ENCODE assay signal across 16 mouse cellular contexts in the genomic region with DNA sequence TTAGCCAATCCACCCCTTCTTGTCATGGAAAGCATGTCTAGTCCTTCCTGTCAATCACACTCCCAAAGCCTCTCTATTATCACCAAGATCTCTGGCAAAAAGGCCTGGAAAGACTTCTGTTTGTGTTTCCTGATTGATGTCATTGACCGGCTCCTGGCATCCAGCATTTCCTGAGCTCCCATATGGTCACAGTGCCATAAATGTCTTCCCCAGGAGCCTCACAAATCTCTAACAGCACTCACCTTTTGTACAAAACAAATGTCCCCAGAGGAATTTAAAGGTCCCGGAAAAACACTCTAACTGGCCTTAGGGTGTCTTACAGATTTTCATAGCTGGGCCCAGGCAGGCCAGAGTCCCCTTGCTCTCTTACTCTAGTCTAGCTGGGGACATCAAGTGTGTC.
DNase-seq lines count a peak whose midpoint lies in the region; TF ChIP-seq lines count a peak whose summit lies in the region.
"Had no signal": no experiment of that assay in that cellular context is flagged by ENCODE, and none has a peak within 500 bp of the region (broad histone marks: within the 10 kb centered on the region; RNA-seq: fewer than 3 reads in every experiment).

No protein-coding gene starts in this region.

- H3K4me1 ChIP-seq in kidney, adult 2 months (ENCODE audit: control insufficient read depth, insufficient read depth, low read length), result no peaks in the 10 kb centered on the region
- H3K4me1 ChIP-seq: heart, embryonic 13.5 days had no signal

- H3K27ac ChIP-seq in kidney, adult 2 months (ENCODE audit: insufficient read depth, low read depth, low read length), result no peak overlapping the region
- H3K27ac ChIP-seq: embryonic facial prominence, embryonic 13.5 days; forebrain, embryonic 12.5 days; gastrocnemius, adult 2 months; heart, embryonic 13.5 days; hindbrain, embryonic 12.5 days had no signal

- 66% methylated on average over 2 of the region's 2 CpGs for WGBS in kidney, adult 2 months

- peak; percentile 65 for DNase-seq in cerebellum, adult 11-12 months
- DNase-seq in cerebellum, postnatal 10 days, result no peak
- DNase-seq in kidney, adult 2 months, result peak; percentile 17
- no peak for DNase-seq in kidney, postnatal 10 days
- DNase-seq in cerebellum, adult 8-10 months, result peak; percentile 41
- peak; percentile 47 to 58 for DNase-seq in cerebellum, postnatal 36 days
- DNase-seq in left cerebral cortex, postnatal 36 days (ENCODE audit: low spot score in 2 of 2), result no peak
- DNase-seq: adrenal gland, postnatal 10 days; forebrain, postnatal 0 days; gastrocnemius, adult 2 months; gastrocnemius, postnatal 25 days; heart, postnatal 4 days had no signal

- H3K27me3 ChIP-seq in kidney, adult 2 months (replicated peaks; ENCODE audit: control insufficient read depth, insufficient read depth, low read length), result no peaks in the 10 kb centered on the region
- H3K27me3 ChIP-seq: embryonic facial prominence, embryonic 13.5 days had no signal

- H3K36me3 ChIP-seq in kidney, adult 2 months (ENCODE audit: control insufficient read depth, insufficient read depth, low read length), result no peaks in the 10 kb centered on the region
- H3K36me3 ChIP-seq: embryonic facial prominence, embryonic 13.5 days; forebrain, embryonic 12.5 days; heart, embryonic 13.5 days; hindbrain, embryonic 12.5 days had no signal

- TF ChIP-seq POLR2A in kidney, adult 2 months (IDR thresholded peaks at IDR 0.05; ENCODE audit: low read depth, low read length), result no peak

- no peak for TF ChIP-seq CTCF in kidney, adult 2 months (conservative IDR thresholded peaks at IDR 0.05; ENCODE audit: insufficient read depth, insufficient read length, low read depth, low read length)

- intact Hi-C loops in left cerebral cortex, postnatal 36 days (cut with DNase I), result no loop called here

- no peak overlapping the region for H3K4me3 ChIP-seq in kidney, adult 2 months (ENCODE audit: insufficient read depth, low read depth, low read length)
- H3K4me3 ChIP-seq: embryonic facial prominence, embryonic 13.5 days; forebrain, embryonic 12.5 days; gastrocnemius, adult 2 months; heart, embryonic 13.5 days; hindbrain, embryonic 12.5 days had no signal

Comparison
In these comparisons a context has a peak if more than half of its experiments do, and no peak if none do; other contexts are left out.
1. DNase-seq: peak in cerebellum, adult 11-12 months (single experiment), kidney, adult 2 months (single experiment), cerebellum, adult 8-10 months (single experiment) and cerebellum, postnatal 36 days (2 of 2); none in cerebellum, postnatal 10 days (0 of 2), kidney, postnatal 10 days (single experiment) and left cerebral cortex, postnatal 36 days (0 of 2).